Mouse (Mus musculus) heart, postnatal 4 days (tissue): ENCODE data around the gene Elobl. TPM values are rescaled to one million over a fixed set of nuclear protein-coding genes. Genes with fewer than 3 reads are reported as not detected.
"Not testable (repeated sequence)": the region's sequence is repeated elsewhere in the genome, so short reads cannot be mapped to it uniquely, and the experiment has no call there.

Experiments used
- DNase-seq: peaks from one replicate; pipeline ENCODE4 v3.0.0; 2021
- total RNA-seq, 2 experiments: library from RNA; stranded (reverse); gene quantifications; 2 replicates each; pipeline ENCODE4 v1.2.3; 2021

Elobl gene
- total RNA-seq = not detected

DNA sequence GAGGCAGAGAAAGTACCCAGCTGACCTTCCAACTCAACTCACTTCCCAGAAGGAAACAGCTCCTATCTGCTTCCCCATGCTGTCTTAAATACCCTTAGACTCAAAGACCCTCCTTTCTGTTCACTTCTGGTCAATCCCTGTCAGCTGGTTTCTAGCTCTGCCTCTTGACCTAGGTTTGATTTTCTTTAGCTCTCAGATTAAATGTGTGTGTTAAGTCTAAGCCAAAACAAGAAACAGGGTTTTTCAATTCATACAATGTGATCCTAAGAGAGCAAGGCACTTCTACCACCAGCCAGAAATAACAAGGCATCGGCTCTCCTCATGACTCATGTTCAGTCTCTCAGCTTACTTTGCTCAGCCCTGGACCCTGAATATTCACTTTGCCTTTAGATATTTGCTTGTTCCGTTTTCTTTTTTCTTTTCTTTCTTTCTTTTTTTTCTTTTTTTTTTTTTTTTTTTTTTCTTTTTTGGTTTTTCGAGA is at the start of gene Elobl:
Elobl (minus strand) TSS at position 51 of the 481 bp plus-strand sequence.
- no peak for DNase-seq

GRCm38 (mm10) chr11:89012241-89012640 is 45.5 kb upstream of the Elobl start:
- DNase-seq = no peak

DNA sequence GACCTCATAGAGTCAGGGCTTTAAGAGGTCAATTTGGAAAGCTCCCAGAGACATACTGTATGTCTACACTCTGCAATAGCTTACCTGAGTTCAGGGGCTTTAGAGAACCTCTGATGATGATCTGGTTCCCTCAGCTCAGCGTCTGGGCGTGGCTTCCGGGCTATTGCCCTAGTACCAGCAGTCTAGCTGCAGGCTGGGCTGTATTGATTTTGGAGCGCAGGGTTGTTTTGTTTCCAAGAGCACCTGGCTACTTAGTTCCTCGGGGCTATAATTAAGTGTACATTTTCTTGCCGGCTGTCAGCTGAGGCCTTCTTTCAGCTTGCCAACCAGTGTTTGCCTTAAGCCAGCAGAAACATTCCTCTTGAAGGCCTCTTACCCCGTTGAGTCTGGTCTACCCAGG is 42.8 kb upstream of the Elobl start:
- no peak for DNase-seq

DNA sequence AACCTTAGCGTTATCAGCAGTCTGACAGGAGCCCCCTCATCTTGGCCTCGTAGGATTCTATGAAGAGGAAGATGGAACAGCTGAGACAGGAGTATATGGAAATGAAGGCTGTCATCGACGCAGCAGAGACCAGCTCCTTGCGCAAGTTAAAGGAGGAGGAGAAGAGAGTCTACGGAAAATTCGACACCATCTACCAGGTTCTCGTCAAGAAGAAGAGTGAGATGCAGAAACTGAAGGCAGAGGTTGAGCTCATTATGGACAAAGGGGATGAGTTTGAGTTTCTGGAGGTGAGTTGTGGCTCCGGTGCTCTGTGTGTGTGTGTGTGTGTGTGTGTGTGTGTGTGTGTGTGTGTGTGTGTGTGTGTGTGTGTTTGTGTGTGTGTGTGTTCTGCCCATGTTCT is 42.3 kb upstream of the Elobl start:
- DNase-seq = no peak

DNA sequence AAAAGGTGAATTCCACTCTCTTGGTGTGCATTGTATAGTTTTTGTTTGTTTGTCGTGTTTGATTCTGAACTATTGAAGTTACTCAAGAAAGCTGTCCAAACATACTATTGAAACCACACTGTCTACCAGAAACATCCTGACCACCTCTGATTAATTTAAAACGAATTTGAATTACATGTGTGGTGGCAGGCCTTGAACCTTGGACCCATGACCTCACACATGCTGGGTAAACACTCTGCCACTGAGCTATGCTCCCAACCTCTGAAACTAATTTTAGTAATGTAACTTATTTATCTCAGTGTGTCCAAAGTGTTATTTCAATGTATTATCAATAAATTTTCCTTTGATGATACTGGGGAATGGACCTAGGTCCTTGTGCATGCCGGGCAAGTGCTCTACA is 40.9 kb upstream of the Elobl start:
- DNase-seq = no peak

GRCm38 (mm10) chr11:89006404-89006803 is 39.7 kb upstream of the Elobl start:
- DNase-seq = no peak

GRCm38 (mm10) chr11:89005473-89005872 is 38.7 kb upstream of the Elobl start:
- no peak for DNase-seq

DNA sequence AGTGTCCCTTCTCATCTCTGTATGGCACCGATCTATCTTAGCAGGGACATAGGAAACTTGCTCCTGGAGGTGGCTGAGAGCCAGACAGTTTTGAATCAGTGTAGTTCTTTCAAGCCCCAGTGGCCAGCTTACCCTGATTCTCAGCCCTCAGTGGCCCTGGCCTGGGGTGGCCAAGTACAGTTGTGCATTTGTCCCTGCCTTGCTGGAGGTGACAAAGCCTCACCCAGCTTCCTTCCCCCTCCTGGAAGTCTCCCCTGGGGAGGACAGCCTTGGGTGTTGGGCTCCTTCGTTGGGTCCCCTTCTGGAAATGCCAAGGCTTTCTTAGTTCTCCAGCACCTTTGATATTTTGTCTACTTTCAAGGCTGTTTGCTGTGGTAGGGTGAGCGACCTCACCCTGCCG is 37.0 kb upstream of the Elobl start:
- no peak for DNase-seq

GRCm38 (mm10) chr11:89003078-89003477 is 36.3 kb upstream of the Elobl start:
- no peak for DNase-seq

GRCm38 (mm10) chr11:89002621-89003020 is 35.9 kb upstream of the Elobl start:
- DNase-seq = no peak

DNA sequence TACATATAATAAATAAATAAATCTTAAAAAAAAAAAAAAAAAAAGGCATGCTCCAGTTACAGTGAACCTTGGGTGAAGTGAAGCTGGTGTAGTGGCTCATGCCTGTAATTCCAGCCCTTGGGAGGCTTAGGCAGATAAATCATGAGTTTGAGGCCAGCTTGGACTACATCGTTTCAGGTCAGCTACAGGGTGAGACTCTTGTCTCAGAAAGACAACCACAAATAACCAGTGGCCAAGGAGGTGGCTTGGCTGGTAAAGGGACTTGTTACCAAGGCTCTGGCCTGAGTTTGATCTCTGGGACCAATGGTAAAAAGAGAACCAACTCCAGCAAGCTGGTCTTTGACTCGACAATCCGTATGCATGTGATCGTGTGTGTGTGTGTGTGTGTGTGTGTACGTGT is 35.3 kb upstream of the Elobl start:
- DNase-seq = no peak

GRCm38 (mm10) chr11:89001569-89001968 is 34.8 kb upstream of the Elobl start:
- no peak for DNase-seq

GRCm38 (mm10) chr11:89000527-89000819 is 33.7 kb upstream of the Elobl start:
- no peak for DNase-seq

DNA sequence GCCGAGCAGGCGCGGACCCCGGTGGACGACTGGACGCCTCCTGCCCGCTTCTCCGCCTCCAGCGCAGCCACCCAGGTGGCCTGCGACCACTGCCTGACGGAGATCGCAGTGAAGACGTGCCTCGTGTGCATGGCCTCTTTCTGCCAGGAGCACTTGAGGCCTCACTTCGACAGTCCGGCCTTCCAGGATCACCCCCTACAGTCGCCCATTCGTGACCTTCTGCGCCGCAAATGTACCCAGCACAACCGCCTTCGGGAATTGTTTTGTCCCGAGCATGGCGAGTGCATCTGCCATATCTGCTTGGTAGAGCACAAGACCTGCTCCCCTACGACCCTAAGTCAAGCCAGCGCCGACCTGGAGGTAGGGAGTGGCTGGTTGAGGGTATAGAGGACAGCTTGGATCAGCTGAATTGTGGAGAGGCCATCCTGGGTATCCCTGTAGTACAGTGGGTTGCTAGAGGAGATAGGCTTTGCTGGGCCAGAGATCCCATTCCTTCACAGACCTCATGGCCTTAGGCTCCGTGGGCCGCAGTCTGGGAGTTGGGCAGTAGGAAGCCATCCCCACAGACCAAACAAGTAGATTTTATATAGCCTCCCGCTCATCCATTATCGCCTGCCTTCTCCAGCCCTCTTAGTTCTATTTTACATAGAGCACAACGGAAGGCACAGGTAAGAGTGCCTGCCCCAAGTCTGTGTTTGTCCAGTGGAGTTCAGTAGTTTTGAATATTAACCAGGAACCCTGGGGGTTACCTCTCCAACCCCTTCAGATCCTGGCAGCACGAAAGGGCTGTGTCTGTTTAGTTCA is 33.2 kb upstream of the Elobl start:
- no peak for DNase-seq

DNA sequence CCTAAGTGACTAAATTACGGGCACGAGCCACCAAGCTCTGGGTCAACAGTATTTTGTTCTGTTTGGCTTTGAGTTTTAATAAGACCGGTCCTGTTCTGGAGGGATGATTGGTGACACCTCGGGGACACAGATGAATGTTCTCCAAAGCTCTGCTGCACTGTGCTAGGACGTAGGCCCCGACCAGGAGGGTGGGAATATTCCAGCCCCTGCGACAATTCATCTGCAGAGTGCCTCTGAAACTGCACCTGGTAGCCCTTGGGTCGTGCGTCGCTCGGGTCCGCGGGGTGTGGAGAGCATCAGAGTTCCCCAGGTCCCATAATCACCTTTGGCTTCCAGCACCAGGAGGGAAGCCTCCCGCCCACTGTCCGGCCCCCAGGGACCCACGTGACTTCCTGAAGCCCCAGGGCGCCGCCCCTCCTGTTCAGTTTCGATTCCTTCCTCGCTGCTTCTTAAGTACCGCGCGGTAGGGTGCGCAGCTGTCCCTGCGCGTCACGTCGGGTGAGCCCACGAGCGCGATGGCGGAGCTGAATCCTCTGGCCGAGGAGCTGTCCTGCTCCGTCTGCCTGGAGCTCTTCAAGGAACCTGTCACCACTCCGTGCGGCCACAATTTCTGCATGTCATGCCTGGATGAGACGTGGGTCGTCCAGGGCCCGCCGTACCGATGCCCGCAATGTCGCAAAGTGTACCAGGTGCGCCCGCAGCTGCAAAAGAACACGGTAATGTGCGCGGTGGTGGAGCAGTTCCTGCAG is 32.4 kb upstream of the Elobl start, which contains the start of gene Trim25:
Trim25 (plus strand) TSS at position 403 of the 749 bp plus-strand sequence.
- peak; percentile 95 for DNase-seq

- no peak for DNase-seq
These were observed 31.7 kb upstream of the Elobl start for GRCm38 (mm10) chr11:88998406-88998805.

- DNase-seq = not testable (repeated sequence)
These were observed 30.6 kb upstream of the Elobl start for GRCm38 (mm10) chr11:88997343-88997742.

- peak; percentile 66 for DNase-seq
These were observed 29.7 kb upstream of the Elobl start for GRCm38 (mm10) chr11:88996427-88996826.

GRCm38 (mm10) chr11:88995616-88996015 is 28.9 kb upstream of the Elobl start:
- DNase-seq = no peak

DNA sequence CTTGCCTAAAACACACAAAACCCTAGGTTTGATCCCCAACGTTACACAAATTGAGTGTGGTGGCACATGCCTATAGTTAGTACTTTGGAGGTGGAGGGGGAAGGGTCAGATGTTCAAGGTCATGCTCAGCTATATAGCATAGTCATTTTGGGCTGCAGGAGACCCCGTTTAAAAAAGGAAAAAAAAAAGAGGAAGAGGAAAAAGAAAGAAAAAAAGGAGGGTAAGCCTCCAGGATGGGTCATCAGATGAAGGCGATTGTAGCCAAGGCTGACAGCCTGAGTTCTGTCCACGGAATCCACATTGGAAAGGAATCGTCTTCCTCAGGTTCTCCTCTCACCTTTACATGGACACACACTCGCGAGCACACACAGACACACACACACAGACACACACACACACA is 27.8 kb upstream of the Elobl start:
- DNase-seq = no peak

- DNase-seq = peak; percentile 80
These were observed 26.9 kb upstream of the Elobl start for GRCm38 (mm10) chr11:88993625-88994024.

- DNase-seq = no peak
These were observed 26.5 kb upstream of the Elobl start for GRCm38 (mm10) chr11:88993186-88993585.

GRCm38 (mm10) chr11:88989530-88989929 is 22.8 kb upstream of the Elobl start:
- DNase-seq = no peak

DNA sequence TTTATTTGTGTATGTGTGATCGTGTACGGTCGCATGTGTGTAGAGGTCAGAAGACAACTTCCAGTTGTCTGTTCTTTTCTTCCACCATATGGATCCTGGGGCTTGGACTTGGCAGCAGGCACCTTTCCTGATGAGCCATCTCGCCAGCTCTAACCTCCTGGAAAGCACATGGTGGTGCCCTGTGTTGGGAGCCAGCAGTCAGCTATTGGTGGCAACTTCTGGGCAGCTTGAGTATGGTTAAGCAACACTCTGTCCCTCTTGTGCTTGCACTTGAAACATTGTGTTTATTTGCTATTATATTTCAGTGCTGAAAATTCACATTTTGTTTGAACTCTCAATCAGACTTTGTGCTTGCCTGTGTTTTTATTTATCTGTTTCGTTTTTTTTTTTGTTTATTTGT is 22.2 kb upstream of the Elobl start:
- no peak for DNase-seq
